Mouse (Mus musculus): Measurements from ENCODE around the gene Pofut1.

Gene Pofut1

GRCm38 (mm10) chr2:153241250-153242014, at the start of gene Pofut1, which contains the start of gene Plagl2:
Gene Pofut1 (plus strand): TSS chr2:153241533.
Gene Plagl2 (minus strand): TSS chr2:153241426.
- DNase-seq (ENCODE audit: extremely low read depth, insufficient read length, low spot score) = peak; percentile 93

DNA sequence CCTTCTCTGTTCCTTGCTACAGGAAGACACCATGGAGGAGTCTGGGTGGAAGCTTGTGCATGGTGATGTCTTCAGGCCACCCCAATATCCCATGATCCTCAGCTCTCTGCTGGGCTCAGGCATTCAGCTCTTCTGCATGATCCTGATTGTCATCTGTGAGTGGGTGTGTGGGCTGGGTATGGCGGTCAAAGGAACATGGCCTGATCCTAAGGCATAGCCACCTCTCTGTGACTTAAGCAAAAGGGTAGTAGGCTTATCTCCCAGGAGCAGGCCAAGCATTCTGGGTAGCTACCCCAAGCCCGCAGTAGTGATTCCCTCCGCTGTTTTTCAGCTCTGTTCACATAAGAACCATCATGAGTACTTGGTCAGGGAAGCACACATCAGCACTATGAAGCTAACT, 47.1 kb upstream of the Pofut1 start:
- no peak for DNase-seq (ENCODE audit: extremely low read depth, insufficient read length, low spot score)

GRCm38 (mm10) chr2:153198485-153198884, 42.8 kb upstream of the Pofut1 start:
- no peak for DNase-seq (ENCODE audit: extremely low read depth, insufficient read length, low spot score)

- no peak for DNase-seq (ENCODE audit: extremely low read depth, insufficient read length, low spot score)
Measured at GRCm38 (mm10) chr2:153199114-153199513, 42.2 kb upstream of the Pofut1 start.

DNA sequence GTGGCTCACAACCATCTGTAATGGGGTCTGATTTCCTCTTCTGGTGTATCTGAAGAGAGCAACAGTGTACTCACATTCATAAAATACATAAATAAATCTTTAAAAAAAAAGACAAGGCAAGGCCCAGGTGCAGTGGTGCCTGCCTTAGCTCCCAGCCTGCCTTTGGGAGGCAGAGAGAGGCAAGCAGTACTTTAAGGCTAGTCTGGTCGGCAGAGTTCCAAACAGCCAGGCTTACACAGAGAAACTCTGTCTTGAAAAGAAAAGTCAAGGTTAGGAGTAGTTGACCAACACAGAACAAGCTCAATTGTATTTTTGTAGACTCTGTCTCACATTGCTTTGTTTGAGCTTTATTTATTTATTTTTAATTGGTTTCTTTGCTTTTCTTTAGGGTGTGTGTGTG, 38.6 kb upstream of the Pofut1 start:
- no peak for DNase-seq (ENCODE audit: extremely low read depth, insufficient read length, low spot score)

DNA sequence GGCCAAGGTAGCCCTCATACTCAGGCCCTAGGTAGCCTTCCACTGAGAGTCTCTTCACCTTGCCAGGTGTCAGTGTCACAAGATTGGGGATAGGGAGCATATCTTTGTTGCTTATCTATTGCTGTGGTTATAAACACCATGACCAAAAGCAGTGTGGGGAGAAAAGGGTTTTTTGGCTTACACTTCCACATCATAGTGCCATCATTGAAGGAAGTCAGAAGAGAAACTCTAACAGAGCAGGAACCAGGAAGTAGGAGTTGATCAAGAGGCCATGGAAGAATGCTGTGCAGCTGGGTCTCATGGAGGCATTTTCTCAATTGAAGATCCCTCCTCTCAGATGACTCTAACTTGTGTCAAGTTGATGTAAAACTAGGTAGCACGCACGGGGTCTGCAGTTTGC, 33.2 kb upstream of the Pofut1 start:
- DNase-seq (ENCODE audit: extremely low read depth, insufficient read length, low spot score) = no peak

- no peak for DNase-seq (ENCODE audit: extremely low read depth, insufficient read length, low spot score)
Measured at GRCm38 (mm10) chr2:153209286-153209685, 32.0 kb upstream of the Pofut1 start.

DNA sequence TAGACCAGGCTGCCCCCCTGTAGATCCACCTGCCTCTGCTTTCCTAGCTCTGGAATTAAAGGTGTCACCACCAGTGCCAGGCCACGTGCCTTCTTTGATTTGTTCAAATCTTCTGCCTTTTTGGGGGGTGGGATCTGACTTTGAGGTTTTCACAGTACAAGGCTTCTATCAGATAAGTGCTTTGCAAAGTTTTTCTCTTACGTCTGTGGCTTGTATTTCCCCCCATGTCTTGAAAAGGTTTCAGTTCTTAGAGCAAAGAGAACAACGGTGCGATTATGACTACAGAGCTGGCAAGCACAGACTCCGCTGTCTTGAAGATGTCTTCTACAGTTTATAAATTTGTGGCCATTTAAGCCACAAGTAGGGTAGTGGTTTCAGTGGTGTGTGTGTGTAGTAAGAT, 29.9 kb upstream of the Pofut1 start:
- DNase-seq (ENCODE audit: extremely low read depth, insufficient read length, low spot score) = no peak

- no peak for DNase-seq (ENCODE audit: extremely low read depth, insufficient read length, low spot score)
Measured at GRCm38 (mm10) chr2:153213351-153213750, 28.0 kb upstream of the Pofut1 start.

GRCm38 (mm10) chr2:153214771-153215259, 26.5 kb upstream of the Pofut1 start:
- no peak for DNase-seq (ENCODE audit: extremely low read depth, insufficient read length, low spot score)

DNA sequence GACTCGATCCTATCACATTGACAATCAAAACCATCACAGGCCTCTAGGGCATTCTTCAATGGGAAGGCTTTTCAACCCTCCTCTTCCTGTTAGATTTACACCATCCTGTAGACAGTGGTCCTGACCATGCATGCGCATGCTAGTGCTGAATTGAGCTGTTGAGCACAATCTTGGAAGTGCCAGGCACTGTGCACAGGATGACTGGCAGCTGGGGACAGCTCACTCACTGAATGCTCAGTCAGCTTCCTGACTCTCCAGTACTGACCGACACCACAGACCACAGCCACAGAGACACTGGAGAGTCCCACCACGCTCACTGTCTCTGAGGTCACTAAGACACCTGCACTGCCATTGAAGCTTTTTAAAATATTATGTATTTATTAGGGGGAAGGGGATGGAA, 25.9 kb upstream of the Pofut1 start:
- DNase-seq (ENCODE audit: extremely low read depth, insufficient read length, low spot score) = no peak

- DNase-seq (ENCODE audit: extremely low read depth, insufficient read length, low spot score) = no peak
Measured at GRCm38 (mm10) chr2:153217826-153218340, 23.4 kb upstream of the Pofut1 start.

GRCm38 (mm10) chr2:153218516-153218915, 22.8 kb upstream of the Pofut1 start:
- DNase-seq (ENCODE audit: extremely low read depth, insufficient read length, low spot score) = no peak

DNA sequence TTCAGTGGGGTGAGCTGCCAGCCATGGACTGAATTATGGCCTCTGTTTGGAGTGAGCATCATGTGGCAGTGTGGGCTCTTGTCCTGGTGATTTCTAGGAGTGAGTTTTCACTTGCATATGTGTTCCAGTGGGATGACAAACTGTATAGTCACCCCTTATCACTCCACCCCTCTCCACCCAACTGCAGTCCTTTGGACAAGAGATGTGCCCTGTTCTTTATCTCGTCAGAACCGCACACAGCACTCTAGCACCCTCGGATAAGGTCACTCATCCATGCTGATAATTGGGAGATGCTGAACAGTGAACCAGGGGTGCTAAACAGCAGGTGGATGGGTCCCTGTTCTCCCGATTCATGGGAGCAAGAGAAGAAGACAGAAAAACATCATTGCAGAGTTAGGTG, 19.7 kb upstream of the Pofut1 start:
- DNase-seq (ENCODE audit: extremely low read depth, insufficient read length, low spot score) = no peak

DNA sequence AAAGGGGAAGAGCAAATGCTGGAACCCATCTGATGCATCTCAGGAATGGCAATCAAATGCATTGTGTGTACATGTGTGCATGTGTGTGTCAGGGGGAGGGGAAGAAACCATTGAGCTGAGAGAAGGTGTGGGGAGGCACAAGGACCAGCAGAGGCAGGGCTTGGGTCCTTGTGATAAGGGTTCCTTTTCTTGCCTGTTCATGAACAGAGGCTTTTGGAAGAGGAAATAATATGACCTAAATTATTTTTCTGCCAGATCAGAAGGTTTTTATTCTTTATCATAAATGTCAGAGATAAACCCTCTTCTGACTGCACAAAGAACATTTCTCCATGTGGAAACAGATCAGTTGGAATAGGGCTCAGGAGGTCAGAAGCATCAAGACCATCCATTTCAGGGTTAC, 19.2 kb upstream of the Pofut1 start:
- no peak for DNase-seq (ENCODE audit: extremely low read depth, insufficient read length, low spot score)

DNA sequence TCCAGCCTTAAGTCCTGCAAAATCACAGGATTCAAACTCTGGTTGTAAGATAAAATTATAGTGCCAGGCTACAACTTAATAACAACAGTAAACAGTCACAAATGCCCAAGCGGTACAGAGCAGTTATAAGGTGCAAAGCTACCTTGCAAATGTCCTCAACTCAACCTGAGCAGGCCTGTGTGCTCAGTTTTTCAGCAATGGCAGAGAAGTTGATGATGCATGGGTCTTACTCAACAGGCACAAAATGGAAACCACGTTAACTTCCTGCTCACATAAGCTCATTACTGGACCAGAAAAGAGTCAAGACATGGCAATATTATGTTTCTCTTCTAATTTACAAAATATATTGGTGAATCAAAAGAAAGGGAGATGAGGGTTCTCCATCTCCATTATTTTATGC, 18.8 kb upstream of the Pofut1 start:
- DNase-seq (ENCODE audit: extremely low read depth, insufficient read length, low spot score) = no peak

- DNase-seq (ENCODE audit: extremely low read depth, insufficient read length, low spot score) = no peak
Measured at GRCm38 (mm10) chr2:153224946-153225594, 16.3 kb upstream of the Pofut1 start, which contains the start of gene Tspyl3. Gene Tspyl3 (minus strand): TSS chr2:153225441.

DNA sequence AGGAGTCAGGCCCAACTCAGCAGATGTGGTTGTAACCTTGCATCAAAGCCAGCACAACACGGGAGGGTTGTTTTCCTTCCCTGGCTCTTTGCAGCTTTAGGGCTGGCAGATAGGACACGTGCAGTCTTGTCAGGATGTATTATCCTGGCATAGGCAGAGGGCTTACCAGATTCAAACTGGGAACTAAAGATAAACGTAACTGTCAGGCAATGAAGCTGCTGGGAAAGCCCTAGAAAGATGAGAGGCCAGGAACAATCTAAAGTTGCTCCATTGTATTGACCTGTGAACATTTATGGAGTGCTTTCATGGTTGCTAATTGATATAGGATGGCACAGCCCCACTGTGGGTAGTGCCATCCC, 15.8 kb upstream of the Pofut1 start:
- DNase-seq (ENCODE audit: extremely low read depth, insufficient read length, low spot score) = no peak

GRCm38 (mm10) chr2:153227959-153228358, 13.4 kb upstream of the Pofut1 start:
- DNase-seq (ENCODE audit: extremely low read depth, insufficient read length, low spot score) = no peak

DNA sequence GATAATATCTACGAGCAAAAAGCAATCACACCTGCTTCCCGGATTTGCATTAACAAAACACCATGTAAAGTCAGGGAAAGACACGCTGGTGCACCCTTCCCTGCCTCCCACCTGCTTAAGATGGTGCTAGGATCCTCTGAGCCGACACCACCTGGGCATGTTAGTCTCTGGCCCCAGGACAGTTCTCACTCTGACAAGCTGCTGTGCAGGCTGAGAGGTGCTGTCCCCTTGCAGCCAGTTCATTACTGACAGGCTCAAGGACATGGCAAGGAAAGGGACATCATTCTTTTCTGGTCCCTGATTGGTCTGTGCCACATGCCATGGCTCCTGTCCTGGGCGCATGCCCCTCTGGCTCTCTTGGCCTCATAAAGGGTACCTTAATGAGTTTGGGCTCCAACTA, 12.8 kb upstream of the Pofut1 start:
- no peak for DNase-seq (ENCODE audit: extremely low read depth, insufficient read length, low spot score)

DNA sequence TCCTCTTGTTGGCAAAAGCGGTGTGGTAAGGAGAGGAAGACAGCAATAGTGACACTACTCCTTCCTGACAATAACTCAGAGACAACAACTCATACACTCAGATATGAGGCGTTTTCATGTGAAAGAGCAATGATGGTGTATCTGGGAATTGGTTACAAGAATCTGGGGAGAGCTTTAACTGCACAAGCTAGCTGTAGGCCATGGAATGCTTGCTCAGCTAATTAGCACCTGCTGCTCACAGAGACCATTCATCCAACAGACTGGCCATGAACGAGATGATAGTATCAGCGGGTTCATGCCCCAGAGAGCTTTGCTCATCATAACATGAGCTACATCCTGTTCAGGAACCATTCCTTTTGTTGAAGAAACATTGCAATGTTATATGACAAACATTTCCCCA, 4.1 kb upstream of the Pofut1 start:
- no peak for DNase-seq (ENCODE audit: extremely low read depth, insufficient read length, low spot score)

DNA sequence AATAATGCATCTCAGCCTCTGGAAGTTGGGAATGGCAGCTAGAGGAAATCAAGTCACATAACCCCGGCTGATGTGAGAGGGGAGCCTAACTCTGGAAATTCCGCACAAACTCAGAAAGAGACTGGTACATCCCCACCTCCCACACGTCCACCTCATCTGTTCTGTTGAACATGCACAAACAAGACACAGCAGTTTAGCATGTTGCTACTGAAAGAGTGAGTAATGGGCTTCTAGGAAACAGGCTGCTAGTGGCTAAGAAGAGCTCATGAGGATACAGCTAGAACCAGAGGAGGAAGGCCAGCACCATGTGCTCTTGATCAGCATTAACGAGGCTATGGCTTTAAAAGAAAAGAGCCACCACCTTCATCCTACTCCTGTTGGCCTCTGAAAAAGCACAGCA, 3.4 kb upstream of the Pofut1 start:
- DNase-seq (ENCODE audit: extremely low read depth, insufficient read length, low spot score) = no peak

Measured in 3134 (cell line).